Mouse (Mus musculus): ENCODE data around the gene Olfr1440. TPM values are rescaled to one million over a fixed set of nuclear protein-coding genes. Genes with fewer than 3 reads are reported as not detected.

Olfr1440 gene
- polyA plus RNA-seq (2012; fragmentation: generic; extraction: Trizol): not detected

DNA sequence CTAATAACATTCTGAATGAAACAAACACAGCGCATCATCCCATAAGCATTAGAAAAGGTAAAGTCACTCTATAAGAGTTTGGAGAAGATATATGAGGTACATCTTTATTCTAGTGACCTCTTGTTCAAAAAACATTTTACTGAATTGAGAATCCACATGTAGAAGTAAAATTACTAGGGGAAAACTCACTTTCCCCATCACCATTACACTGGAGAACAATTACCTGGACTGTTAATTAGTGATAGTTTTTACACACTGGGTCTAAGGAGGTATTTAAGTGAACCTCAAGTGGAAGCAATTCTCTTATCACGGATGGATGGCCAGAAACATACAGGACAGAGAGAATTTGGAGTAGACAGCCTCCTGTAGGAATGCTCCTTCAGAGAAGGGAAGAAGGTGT, at the start of gene Olfr1440:
TSS of gene Olfr1440 (plus strand) at position 301 of the 400 bp plus-strand sequence.

DNA sequence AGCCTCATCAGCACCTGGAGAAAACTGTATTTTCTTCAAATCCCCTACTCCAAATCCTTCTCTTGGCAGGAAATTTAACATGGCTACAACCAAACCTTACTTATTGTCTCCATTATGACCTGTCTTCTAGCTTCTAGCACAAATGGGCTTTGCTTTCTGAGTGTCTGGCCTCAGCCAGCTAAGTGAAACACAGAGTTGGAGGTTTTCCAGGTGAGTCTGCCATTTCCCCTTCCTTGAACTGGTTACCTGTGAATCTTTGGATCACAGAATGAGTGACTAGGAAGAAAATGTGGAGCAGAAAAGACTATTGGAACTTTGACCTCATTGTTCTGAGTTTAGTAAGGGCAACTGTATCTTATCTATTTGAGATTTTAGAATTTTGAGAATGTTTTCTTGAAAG, 30.3 kb downstream of the Olfr1440 start, which contains the start of gene Olfr1441:
TSS of gene Olfr1441 (plus strand) at position 73 of the 400 bp plus-strand sequence.

DNA sequence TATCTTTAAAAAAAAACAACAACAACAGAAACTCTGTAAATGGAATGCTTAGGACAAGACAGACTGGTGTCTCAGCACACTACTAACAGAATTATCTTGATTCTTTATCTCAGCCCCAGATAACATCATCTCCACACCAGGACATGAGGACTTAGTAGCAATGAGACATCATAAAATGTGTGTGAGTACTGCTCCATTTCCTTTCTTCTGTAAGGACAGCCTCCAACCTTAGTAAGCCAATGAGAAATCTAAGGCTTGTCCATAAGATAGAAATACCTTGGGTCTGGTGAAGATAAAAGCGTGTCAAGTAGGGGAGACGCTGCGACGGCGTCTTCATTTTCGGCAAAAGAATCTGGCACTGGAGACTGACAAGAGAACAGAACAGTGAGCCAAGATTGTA, 40.5 kb downstream of the Olfr1440 start, which contains the start of gene Pfpl:
TSS of gene Pfpl (plus strand) at position 301 of the 400 bp plus-strand sequence.

Other genes with a start within 250 kb of the Olfr1440 start
- not detected for gene Olfr1555-ps1, start 217.2 kb upstream of the Olfr1440 start, polyA plus RNA-seq (2012; fragmentation: generic; extraction: Trizol)
- gene Olfr1431, start 186.6 kb upstream of the Olfr1440 start, polyA plus RNA-seq (2012; fragmentation: generic; extraction: Trizol): not detected
- not detected for gene Olfr1432, start 154.7 kb upstream of the Olfr1440 start, polyA plus RNA-seq (2012; fragmentation: generic; extraction: Trizol)
- not detected for gene Olfr262, start 145.6 kb upstream of the Olfr1440 start, polyA plus RNA-seq (2012; fragmentation: generic; extraction: Trizol)
- not detected for gene Olfr235, start 126.2 kb upstream of the Olfr1440 start, polyA plus RNA-seq (2012; fragmentation: generic; extraction: Trizol)
- not detected for gene Olfr1434, start 107.4 kb upstream of the Olfr1440 start, polyA plus RNA-seq (2012; fragmentation: generic; extraction: Trizol)
- gene Olfr1436, start 88.1 kb upstream of the Olfr1440 start, polyA plus RNA-seq (2012; fragmentation: generic; extraction: Trizol): not detected
- gene Olfr1437, start 62.2 kb upstream of the Olfr1440 start, polyA plus RNA-seq (2012; fragmentation: generic; extraction: Trizol): not detected
- not detected for gene Olfr1438-ps1, start 51.4 kb upstream of the Olfr1440 start, polyA plus RNA-seq (2012; fragmentation: generic; extraction: Trizol)
- not detected for gene Olfr1441, start 30.2 kb downstream of the Olfr1440 start, polyA plus RNA-seq (2012; fragmentation: generic; extraction: Trizol)
- gene Pfpl, start 40.6 kb downstream of the Olfr1440 start, polyA plus RNA-seq (2012; fragmentation: generic; extraction: Trizol): not detected
- gene Mpeg1, start 73.5 kb downstream of the Olfr1440 start, polyA plus RNA-seq (2012; fragmentation: generic; extraction: Trizol): under 1 TPM in 1 of 2 experiments, not detected in 1; 0.05 TPM
- gene Dtx4, start 114.2 kb downstream of the Olfr1440 start, polyA plus RNA-seq (2012; fragmentation: generic; extraction: Trizol): 1 to 10 TPM; 1.8 to 8.0 TPM
- 1 to 10 TPM; 3.0 to 6.9 TPM for gene Fam111a, start 158.5 kb downstream of the Olfr1440 start, polyA plus RNA-seq (2012; fragmentation: generic; extraction: Trizol)
- gene Gm4952, start 212.7 kb downstream of the Olfr1440 start, polyA plus RNA-seq (2012; fragmentation: generic; extraction: Trizol): under 1 TPM; 0.04 to 0.05 TPM
- under 1 TPM; 0.02 TPM for gene Glyat, start 246.0 kb downstream of the Olfr1440 start, polyA plus RNA-seq (2012; fragmentation: generic; extraction: Trizol)